Mouse (Mus musculus) E14TG2a.4 (cell line): ENCODE results near the gene Tex46.

Source experiments
- CTCF ChIP-seq: conservative IDR thresholded peaks from 2 replicates; pipeline ENCODE4 v1.5.1; 2014; ENCODE audit warnings: low read length
- NANOG ChIP-seq: IDR thresholded peaks from 2 replicates; pipeline ENCODE4 v1.6.1; 2014; ENCODE audit warnings: borderline replicate concordance, low read length, mixed read lengths

DNA sequence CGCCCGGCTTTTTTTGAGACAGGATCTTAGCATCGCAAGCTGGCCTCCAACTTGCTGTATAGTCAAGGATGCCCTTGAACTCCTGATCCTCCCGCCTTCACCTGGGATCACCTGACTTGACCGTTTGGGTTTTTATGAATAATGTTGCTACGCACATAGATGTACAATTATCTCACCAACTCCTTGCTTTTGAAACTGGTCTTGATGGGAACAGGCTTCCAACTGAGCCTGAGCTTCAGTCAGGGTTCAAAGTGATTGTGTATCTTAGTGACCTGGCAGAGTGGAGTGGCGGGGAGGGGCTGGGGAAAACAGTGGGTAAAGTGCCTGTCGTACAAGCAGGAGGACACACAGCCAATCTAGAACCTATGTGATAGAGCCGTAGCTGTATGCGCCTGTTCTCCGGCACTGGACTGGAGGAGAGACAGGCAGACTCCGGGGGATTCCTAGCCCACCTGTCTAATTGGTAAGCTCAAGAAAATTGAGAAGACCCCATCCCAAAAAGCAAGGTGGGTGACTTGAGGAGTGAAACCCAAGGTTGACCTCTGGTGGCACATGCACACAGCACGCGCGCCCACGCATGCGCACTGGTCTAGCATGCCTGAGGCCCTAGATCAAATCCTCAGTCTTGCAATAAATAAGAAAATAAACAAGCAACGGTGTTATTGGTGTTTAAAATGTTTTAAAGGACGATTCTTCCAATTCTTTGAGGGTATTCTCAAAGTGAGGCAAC, 4.3 kb upstream of the Tex46 start:
- no peak for TF ChIP-seq CTCF
- TF ChIP-seq NANOG: no peak
